Mouse (Mus musculus) kidney, embryonic 16.5 days (tissue): ENCODE data around the gene Adcy6. TPM values are rescaled to one million over a fixed set of nuclear protein-coding genes. Genes with fewer than 3 reads are reported as not detected.

Experiments used
- ATAC-seq: fragments of 200-750 bp; cut with Nextera tagmentation; 2 replicates; pipeline ENCODE4 v1.8.0; 2017; ENCODE audit warnings: moderate TSS enrichment; ENCODE audit not compliant: low FRiP score, low TSS enrichment
- H3K27ac ChIP-seq: fragments of 300-500 bp; sonication (generic); 2 replicates; pipeline ENCODE4 v1.5.1; 2014; ENCODE audit warnings: low read length
- H3K27me3 ChIP-seq: fragments of 300-500 bp; sonication (generic); 2 replicates; pipeline ENCODE4 v1.6.1; 2014; ENCODE audit warnings: low read length, control low read depth, mixed read lengths; ENCODE audit not compliant: insufficient read depth
- H3K36me3 ChIP-seq: fragments of 300-500 bp; sonication (generic); 2 replicates; pipeline ENCODE4 v1.6.1; 2014; ENCODE audit warnings: low read length, control low read depth, mixed read lengths; ENCODE audit not compliant: insufficient read depth
- H3K4me1 ChIP-seq: fragments of 300-500 bp; sonication (generic); 2 replicates; pipeline ENCODE4 v1.6.1; 2014; ENCODE audit warnings: low read length, control low read depth, mixed read lengths; ENCODE audit not compliant: insufficient read depth
- H3K4me2 ChIP-seq: fragments of 300-500 bp; sonication (generic); replicated peaks from 2 replicates; pipeline ENCODE4 v1.6.1; 2014; ENCODE audit warnings: low read depth, low read length
- H3K4me3 ChIP-seq: fragments of 300-500 bp; sonication (generic); 2 replicates; pipeline ENCODE4 v1.5.1; 2014; ENCODE audit warnings: mild to moderate bottlenecking, low read length
- H3K9ac ChIP-seq: fragments of 300-500 bp; sonication (generic); replicated peaks from 2 replicates; pipeline ENCODE4 v1.6.1; 2014; ENCODE audit warnings: low read length
- H3K9me3 ChIP-seq: fragments of 300-500 bp; sonication (generic); 2 replicates; pipeline ENCODE4 v1.6.1; 2016; ENCODE audit warnings: low read length, control low read depth
- WGBS: fragments of 180-500 bp; shearing (Covaris S2); extraction: QIAGEN DNeasy Blood & Tissue Kit; methylation state at CpG from one replicate; pipeline ENCODE4 v1.1.7; 2014; 5-methylcytosine and 5-hydroxymethylcytosine counted together
- polyA plus RNA-seq: library from polyadenylated mRNA; unstranded; fragments of >200 nt; fragmentation: Nextera tagmentation; extraction: Ambion mirVana; gene quantifications from 2 replicates; pipeline ENCODE4 v1.2.1, GENCODE M21; 2015

The Adcy6 gene
- polyA plus RNA-seq, 1 experiment from 2014 or later = 26.0 TPM

- peak overlapping the region; percentile 97; the same call in 1 of the 2 replicates for H3K27ac ChIP-seq
- peak overlapping the region; percentile 79 for H3K4me3 ChIP-seq
- no peaks in the 10 kb centered on the region for H3K9me3 ChIP-seq
- H3K4me2 ChIP-seq = peak overlapping the region; percentile 88
- peaks cover 14% of the 10 kb centered on the region for H3K36me3 ChIP-seq
- H3K27me3 ChIP-seq = no peaks in the 10 kb centered on the region
- H3K9ac ChIP-seq = peak overlapping the region; percentile 92; the same call in 1 of the 2 replicates
- H3K4me1 ChIP-seq = peaks cover 73% of the 10 kb centered on the region
- 55% methylated on average over 9 of the region's 9 CpGs for WGBS
- ATAC-seq = no peak
Observed at GRCm38 (mm10) chr15:98606739-98607138, 3.1 kb downstream of the Adcy6 start.

- H3K27me3 ChIP-seq = no peaks in the 10 kb centered on the region
- peaks cover 14% of the 10 kb centered on the region for H3K36me3 ChIP-seq
- WGBS = 77% methylated on average over 12 of the region's 12 CpGs
- no peak overlapping the region for H3K27ac ChIP-seq
- ATAC-seq = no peak
- H3K4me2 ChIP-seq = no peak overlapping the region; the same call in 1 of the 2 replicates
- H3K9me3 ChIP-seq = no peaks in the 10 kb centered on the region
- peaks cover 78% of the 10 kb centered on the region for H3K4me1 ChIP-seq
- no peak overlapping the region for H3K9ac ChIP-seq
- H3K4me3 ChIP-seq = no peak overlapping the region
Observed at GRCm38 (mm10) chr15:98606051-98606536, 3.8 kb downstream of the Adcy6 start.

GRCm38 (mm10) chr15:98604041-98604575, 5.8 kb downstream of the Adcy6 start:
- Histone ChIP-seq H3K4me2 (peak overlapping the region; percentile 64; the same call in 1 of the 2 replicates), H3K27ac (peak overlapping the region; percentile 91; the same call in 1 of the 2 replicates), H3K9me3 (no peaks in the 10 kb centered on the region), H3K4me3 (no peak overlapping the region), H3K4me1 (peaks cover 79% of the 10 kb centered on the region), H3K27me3 (no peaks in the 10 kb centered on the region), H3K9ac (0 out of 2 replicates have a peak overlapping the region, but pooled peaks have one; percentile 65), H3K36me3 (peaks cover 26% of the 10 kb centered on the region)
- 82% methylated on average over 24 of the region's 24 CpGs for WGBS
- no peak for ATAC-seq

- Histone ChIP-seq H3K9ac (peak overlapping the region; percentile 65), H3K4me1 (peaks cover 73% of the 10 kb centered on the region), H3K4me2 (peak overlapping the region; percentile 64), H3K4me3 (peak overlapping the region; percentile 45), H3K27ac (peak overlapping the region; percentile 91), H3K36me3 (peaks cover 36% of the 10 kb centered on the region), H3K9me3 (no peaks in the 10 kb centered on the region), H3K27me3 (no peaks in the 10 kb centered on the region)
- 21% methylated on average over 4 of the region's 4 CpGs for WGBS
- no peak; the same call in 1 of the 2 replicates for ATAC-seq
Observed at GRCm38 (mm10) chr15:98602921-98603458, 6.9 kb downstream of the Adcy6 start.

GRCm38 (mm10) chr15:98602191-98602881, 7.5 kb downstream of the Adcy6 start:
- Histone ChIP-seq H3K9ac (peak overlapping the region; percentile 65), H3K4me1 (peaks cover 67% of the 10 kb centered on the region), H3K36me3 (peaks cover 43% of the 10 kb centered on the region), H3K27ac (peak overlapping the region; percentile 91), H3K9me3 (no peaks in the 10 kb centered on the region), H3K27me3 (no peaks in the 10 kb centered on the region), H3K4me2 (peak overlapping the region; percentile 64), H3K4me3 (peak overlapping the region; percentile 45)
- ATAC-seq = peak; percentile 58
- WGBS = 22% methylated on average over 13 of the region's 13 CpGs

GRCm38 (mm10) chr15:98601832-98602190, 8.1 kb downstream of the Adcy6 start:
- ATAC-seq = no peak
- Histone ChIP-seq H3K36me3 (peaks cover 48% of the 10 kb centered on the region), H3K9ac (peak overlapping the region; percentile 65), H3K4me3 (peak overlapping the region; percentile 45), H3K4me2 (peak overlapping the region; percentile 64), H3K27ac (peak overlapping the region; percentile 91), H3K4me1 (peaks cover 61% of the 10 kb centered on the region), H3K27me3 (no peaks in the 10 kb centered on the region), H3K9me3 (no peaks in the 10 kb centered on the region)
- WGBS = 40% methylated on average over 7 of the region's 7 CpGs

- H3K27ac ChIP-seq = no peak overlapping the region
- peaks cover 64% of the 10 kb centered on the region for H3K36me3 ChIP-seq
- H3K9ac ChIP-seq = no peak overlapping the region
- no peaks in the 10 kb centered on the region for H3K27me3 ChIP-seq
- H3K4me3 ChIP-seq = no peak overlapping the region
- ATAC-seq = no peak
- peaks cover 45% of the 10 kb centered on the region for H3K4me1 ChIP-seq
- no peak overlapping the region for H3K4me2 ChIP-seq
- WGBS = 84% methylated on average over 12 of the region's 12 CpGs
- H3K9me3 ChIP-seq = no peaks in the 10 kb centered on the region
Observed at GRCm38 (mm10) chr15:98600036-98600709, 9.7 kb downstream of the Adcy6 start.

GRCm38 (mm10) chr15:98596609-98597008, 13.3 kb downstream of the Adcy6 start:
- Histone ChIP-seq H3K4me3 (no peak overlapping the region), H3K4me2 (no peak overlapping the region), H3K36me3 (peaks cover 86% of the 10 kb centered on the region), H3K27me3 (no peaks in the 10 kb centered on the region), H3K9me3 (no peaks in the 10 kb centered on the region), H3K27ac (no peak overlapping the region), H3K4me1 (peaks cover 12% of the 10 kb centered on the region), H3K9ac (no peak overlapping the region)
- no peak for ATAC-seq
- WGBS = 93% methylated on average over 14 of the region's 14 CpGs

GRCm38 (mm10) chr15:98595049-98595448, 14.8 kb downstream of the Adcy6 start:
- no peaks in the 10 kb centered on the region for H3K27me3 ChIP-seq
- no peak overlapping the region for H3K4me3 ChIP-seq
- no peaks in the 10 kb centered on the region for H3K4me1 ChIP-seq
- no peak overlapping the region for H3K4me2 ChIP-seq
- H3K36me3 ChIP-seq = peaks cover 87% of the 10 kb centered on the region
- ATAC-seq = no peak
- H3K9ac ChIP-seq = no peak overlapping the region
- H3K9me3 ChIP-seq = no peaks in the 10 kb centered on the region
- WGBS = 85% methylated on average over 5 of the region's 5 CpGs
- no peak overlapping the region for H3K27ac ChIP-seq
